Mouse (Mus musculus) brain, embryonic 14.5 days (tissue): ENCODE data around the gene Hjurp.

Experiments
- CTCF ChIP-seq: fragments of 200-500 bp; IDR thresholded peaks from 2 replicates; pipeline ENCODE4 v1.5.1; 2012; ENCODE audit warnings: inconsistent platforms, mild to moderate bottlenecking, moderate library complexity, borderline replicate concordance; ENCODE audit not compliant: insufficient read depth, insufficient read length; ENCODE audit errors: extremely low read depth
- POLR2A ChIP-seq: fragments of 200-500 bp; IDR thresholded peaks from 2 replicates; pipeline ENCODE4 v1.6.1; 2012; ENCODE audit warnings: mild to moderate bottlenecking, inconsistent platforms, borderline replicate concordance; ENCODE audit not compliant: poor library complexity, insufficient read depth, insufficient read length, severe bottlenecking; ENCODE audit errors: extremely low read depth

GRCm38 (mm10) chr1:88264869-88265240 lies 12.6 kb downstream of the Hjurp start:
- TF ChIP-seq CTCF (no peak), POLR2A (no peak)
